Mouse (Mus musculus) lung, postnatal 0 days (tissue): Measurements from ENCODE around the gene Pbx1.

ENCODE experiments used
- CTCF ChIP-seq: IDR thresholded peaks from 2 replicates; pipeline ENCODE4 v1.5.1; 2016; ENCODE audit warnings: antibody characterized with exemption, mild to moderate bottlenecking
- EP300 ChIP-seq: IDR thresholded peaks from 2 replicates; pipeline ENCODE4 v1.6.1; 2016; ENCODE audit warnings: antibody characterized with exemption, mild to moderate bottlenecking, control low read depth

DNA sequence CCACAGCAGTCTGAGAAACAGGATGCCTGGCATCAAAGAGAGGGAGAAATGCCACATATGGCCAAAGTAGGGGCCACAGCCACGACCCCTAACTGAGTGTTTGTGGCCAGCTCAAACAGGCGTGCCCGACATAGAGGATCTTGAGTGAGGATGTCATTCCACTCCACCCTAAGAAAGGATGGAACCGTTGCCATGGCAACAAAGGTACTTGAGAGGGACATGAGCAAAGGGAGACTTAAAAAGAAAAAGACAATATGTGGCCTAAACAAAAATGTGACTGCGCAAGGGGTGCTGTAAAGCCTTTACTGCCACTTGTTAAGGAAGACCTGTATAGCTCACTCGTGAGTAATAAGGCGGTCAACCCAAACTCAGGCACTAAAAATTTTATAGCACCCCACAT is 67.7 kb downstream of the Pbx1 start:
- TF ChIP-seq CTCF (no peak), EP300 (no peak)
